Mouse (Mus musculus) kidney, embryonic 14.5 days (tissue): ENCODE measurements around the gene Tjap1. TPM values are rescaled to one million over a fixed set of nuclear protein-coding genes. Genes with fewer than 3 reads are reported as not detected.

Source experiments
- ATAC-seq: fragments of 200-750 bp; cut with Nextera tagmentation; 2 replicates; pipeline ENCODE4 v1.8.0; 2017; ENCODE audit warnings: moderate number of reproducible peaks, mild to moderate bottlenecking, moderate TSS enrichment, moderate library complexity; ENCODE audit not compliant: low FRiP score, low TSS enrichment
- H3K27ac ChIP-seq: fragments of 300-500 bp; sonication (generic); 2 replicates; pipeline ENCODE4 v1.5.1; 2014; ENCODE audit warnings: low read depth, mild to moderate bottlenecking, low read length, moderate library complexity, mixed read lengths
- H3K27me3 ChIP-seq: fragments of 300-500 bp; sonication (generic); 2 replicates; pipeline ENCODE4 v1.6.1; 2014; ENCODE audit warnings: mild to moderate bottlenecking, low read length; ENCODE audit not compliant: control insufficient read depth, insufficient read depth
- H3K36me3 ChIP-seq: fragments of 300-500 bp; sonication (generic); 2 replicates; pipeline ENCODE4 v1.6.1; 2014; ENCODE audit warnings: low read length, mixed read lengths; ENCODE audit not compliant: control insufficient read depth, insufficient read depth
- H3K4me1 ChIP-seq: fragments of 300-500 bp; sonication (generic); 2 replicates; pipeline ENCODE4 v1.6.1; 2014; ENCODE audit warnings: low read length, mixed read lengths; ENCODE audit not compliant: control insufficient read depth, insufficient read depth
- H3K4me2 ChIP-seq: fragments of 300-500 bp; sonication (generic); replicated peaks from 2 replicates; pipeline ENCODE4 v1.6.1; 2014; ENCODE audit warnings: low read depth, mild to moderate bottlenecking, low read length
- H3K4me3 ChIP-seq: fragments of 300-500 bp; sonication (generic); 2 replicates; pipeline ENCODE4 v1.5.1; 2014; ENCODE audit warnings: mild to moderate bottlenecking, low read length
- H3K9ac ChIP-seq: fragments of 300-500 bp; sonication (generic); 2 replicates; pipeline ENCODE4 v1.6.1; 2014; ENCODE audit warnings: low read depth, mild to moderate bottlenecking, low read length, moderate library complexity
- H3K9me3 ChIP-seq: fragments of 300-500 bp; sonication (generic); 2 replicates; pipeline ENCODE4 v1.6.1; 2016; ENCODE audit warnings: low read length; ENCODE audit not compliant: control insufficient read depth
- WGBS: fragments of 180-500 bp; shearing (Covaris S2); extraction: QIAGEN DNeasy Blood & Tissue Kit; methylation state at CpG from one replicate; pipeline ENCODE4 v1.1.7; 2014; 5-methylcytosine and 5-hydroxymethylcytosine counted together
- polyA plus RNA-seq: library from polyadenylated mRNA; unstranded; fragments of >200 nt; fragmentation: Nextera tagmentation; extraction: Ambion mirVana; gene quantifications from 2 replicates; pipeline ENCODE4 v1.2.1, GENCODE M21; 2014

The Tjap1 gene
- polyA plus RNA-seq, 1 experiment from 2014 or later, result 39.4 TPM

- WGBS, result 21% methylated on average over 14 of the region's 14 CpGs
- H3K4me1 ChIP-seq, result peaks cover 7% of the 10 kb centered on the region; the same call in 1 of the 2 replicates
- no peak overlapping the region for H3K4me3 ChIP-seq
- peak; percentile 61; the same call in 1 of the 2 replicates for ATAC-seq
- H3K27me3 ChIP-seq, result no peaks in the 10 kb centered on the region
- H3K9me3 ChIP-seq, result no peaks in the 10 kb centered on the region
- H3K4me2 ChIP-seq, result no peak overlapping the region
- H3K27ac ChIP-seq, result no peak overlapping the region
- H3K9ac ChIP-seq, result no peak overlapping the region
- peaks cover 77% of the 10 kb centered on the region for H3K36me3 ChIP-seq
These were observed 16.8 kb downstream of the Tjap1 start for GRCm38 (mm10) chr17:46265918-46266618.

DNA sequence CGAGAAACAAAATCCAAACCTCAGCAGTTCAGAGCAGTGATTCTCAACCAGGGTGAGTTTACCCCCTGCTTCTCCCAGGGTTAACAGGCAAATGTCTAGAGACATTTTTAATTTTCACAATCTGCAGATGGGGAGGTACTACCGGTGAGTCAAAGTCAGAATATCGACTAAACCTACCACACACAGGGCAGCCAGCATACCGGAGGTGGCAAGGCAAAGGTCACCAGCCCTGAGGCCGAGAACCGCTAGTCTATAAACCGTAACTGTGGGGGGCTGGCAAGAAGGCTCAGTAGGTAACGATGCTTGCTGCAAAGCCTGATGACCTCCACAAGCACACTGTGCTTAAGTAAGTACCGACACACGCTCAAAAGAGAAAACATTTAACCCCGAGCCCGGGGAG is 17.3 kb downstream of the Tjap1 start:
- WGBS, result 87% methylated on average over 12 of the region's 12 CpGs
- Histone ChIP-seq H3K27me3 (no peaks in the 10 kb centered on the region), H3K4me2 (no peak overlapping the region), H3K36me3 (peaks cover 77% of the 10 kb centered on the region), H3K4me3 (no peak overlapping the region), H3K9ac (no peak overlapping the region), H3K9me3 (no peaks in the 10 kb centered on the region), H3K27ac (no peak overlapping the region), H3K4me1 (peaks cover 7% of the 10 kb centered on the region; the same call in 1 of the 2 replicates)
- ATAC-seq, result no peak

- Histone ChIP-seq H3K27me3 (no peaks in the 10 kb centered on the region), H3K27ac (no peak overlapping the region), H3K4me3 (no peak overlapping the region), H3K9me3 (no peaks in the 10 kb centered on the region), H3K9ac (no peak overlapping the region), H3K4me2 (no peak overlapping the region), H3K36me3 (peaks cover 92% of the 10 kb centered on the region), H3K4me1 (peaks cover 7% of the 10 kb centered on the region; the same call in 1 of the 2 replicates)
- 97% methylated on average over 5 of the region's 5 CpGs for WGBS
- no peak for ATAC-seq
These were observed 20.6 kb downstream of the Tjap1 start for GRCm38 (mm10) chr17:46262201-46262694.

- no peaks in the 10 kb centered on the region for H3K4me1 ChIP-seq
- peaks cover 6% of the 10 kb centered on the region; the same call in 1 of the 2 replicates for H3K27me3 ChIP-seq
- no peak for ATAC-seq
- H3K9me3 ChIP-seq, result no peaks in the 10 kb centered on the region
- no peak overlapping the region for H3K27ac ChIP-seq
- H3K9ac ChIP-seq, result no peak overlapping the region
- 90% methylated on average over 17 of the region's 17 CpGs for WGBS
- H3K4me2 ChIP-seq, result no peak overlapping the region
- H3K36me3 ChIP-seq, result peaks cover 77% of the 10 kb centered on the region
- no peak overlapping the region for H3K4me3 ChIP-seq
These were observed 23.2 kb downstream of the Tjap1 start for GRCm38 (mm10) chr17:46259675-46260074.

DNA sequence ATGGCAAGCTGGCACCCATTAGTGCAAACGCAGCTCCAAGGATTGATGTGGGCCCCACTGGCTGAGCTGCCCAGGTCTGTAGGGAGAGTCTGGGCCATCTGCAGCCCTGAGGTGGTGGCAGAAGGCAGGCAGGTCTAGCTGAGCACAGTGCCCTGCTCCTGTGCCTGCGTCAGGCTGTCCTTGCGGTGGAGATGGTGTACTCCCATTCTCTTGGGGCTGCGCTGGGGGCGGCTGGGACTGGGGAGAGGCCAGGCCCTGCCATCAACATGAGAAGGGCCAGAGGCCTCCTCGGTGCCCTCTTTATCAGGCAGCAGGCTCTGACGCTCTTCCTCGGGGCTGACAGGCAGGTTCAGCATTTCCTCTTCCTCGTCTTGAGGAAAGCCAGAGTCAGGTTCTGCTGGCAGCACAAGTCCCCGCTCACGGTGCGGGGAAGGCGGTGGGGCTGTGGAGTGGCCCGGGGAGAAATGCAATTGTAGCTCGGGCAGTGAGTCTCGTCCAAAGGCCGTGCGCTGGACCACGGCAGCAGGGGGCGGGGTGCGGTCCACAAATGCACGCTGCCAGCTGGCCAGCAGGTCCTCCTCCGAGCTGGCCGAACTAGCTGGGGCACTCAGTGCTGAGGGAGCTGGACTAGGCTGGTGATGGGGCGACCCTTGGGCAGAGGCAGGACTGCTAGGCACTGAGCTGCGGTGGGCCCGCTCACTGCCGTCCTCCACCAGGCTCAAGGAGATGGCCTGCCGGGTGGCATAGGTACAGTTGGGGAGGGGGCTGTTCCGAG is 24.4 kb downstream of the Tjap1 start:
- H3K4me1 ChIP-seq, result peaks cover 5% of the 10 kb centered on the region; the same call in 1 of the 2 replicates
- peaks cover 64% of the 10 kb centered on the region for H3K36me3 ChIP-seq
- no peak overlapping the region for H3K4me2 ChIP-seq
- no peak overlapping the region for H3K27ac ChIP-seq
- H3K9ac ChIP-seq, result no peak overlapping the region
- H3K27me3 ChIP-seq, result peaks cover 13% of the 10 kb centered on the region
- WGBS, result 77% methylated on average over 30 of the region's 30 CpGs
- no peak overlapping the region for H3K4me3 ChIP-seq
- ATAC-seq, result no peak
- H3K9me3 ChIP-seq, result no peaks in the 10 kb centered on the region

GRCm38 (mm10) chr17:46255147-46255546 is 27.7 kb downstream of the Tjap1 start:
- Histone ChIP-seq H3K36me3 (peaks cover 53% of the 10 kb centered on the region), H3K27me3 (peaks cover 13% of the 10 kb centered on the region), H3K27ac (no peak overlapping the region), H3K4me2 (no peak overlapping the region), H3K4me3 (no peak overlapping the region), H3K4me1 (peaks cover 9% of the 10 kb centered on the region; the same call in 1 of the 2 replicates), H3K9ac (no peak overlapping the region), H3K9me3 (no peaks in the 10 kb centered on the region)
- ATAC-seq, result no peak
- WGBS, result 29% methylated on average over 6 of the region's 6 CpGs

DNA sequence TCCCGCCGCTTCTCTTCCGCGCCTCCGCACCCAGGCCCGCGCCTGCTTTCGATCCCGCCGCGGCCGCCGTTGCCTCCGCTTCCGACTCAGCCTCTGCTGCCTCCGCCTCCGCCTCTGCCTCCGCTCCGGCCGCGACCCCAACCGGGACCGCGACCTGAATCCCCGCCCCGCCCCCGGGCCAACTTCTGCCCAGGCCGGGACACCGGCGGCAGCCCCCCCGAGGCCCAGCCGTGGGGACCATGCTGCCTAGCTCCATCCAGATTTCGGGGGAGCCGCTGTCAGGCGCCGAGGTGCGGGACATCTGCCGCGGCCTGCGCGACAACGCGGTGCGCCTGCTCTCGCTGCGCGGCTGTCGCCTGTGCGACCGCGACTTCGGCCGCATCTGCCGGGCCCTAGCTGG is 28.7 kb downstream of the Tjap1 start:
- H3K4me3 ChIP-seq, result peak overlapping the region; percentile 68
- peak; percentile 21; the same call in 1 of the 2 replicates for ATAC-seq
- no peaks in the 10 kb centered on the region for H3K9me3 ChIP-seq
- H3K36me3 ChIP-seq, result peaks cover 53% of the 10 kb centered on the region
- no peak overlapping the region for H3K27ac ChIP-seq
- peaks cover 13% of the 10 kb centered on the region for H3K27me3 ChIP-seq
- peaks cover 11% of the 10 kb centered on the region; the same call in 1 of the 2 replicates for H3K4me1 ChIP-seq
- peak overlapping the region; percentile 99 for H3K4me2 ChIP-seq
- peak overlapping the region; percentile 63 for H3K9ac ChIP-seq
- under 1% methylated on average over 47 of the region's 54 CpGs for WGBS

DNA sequence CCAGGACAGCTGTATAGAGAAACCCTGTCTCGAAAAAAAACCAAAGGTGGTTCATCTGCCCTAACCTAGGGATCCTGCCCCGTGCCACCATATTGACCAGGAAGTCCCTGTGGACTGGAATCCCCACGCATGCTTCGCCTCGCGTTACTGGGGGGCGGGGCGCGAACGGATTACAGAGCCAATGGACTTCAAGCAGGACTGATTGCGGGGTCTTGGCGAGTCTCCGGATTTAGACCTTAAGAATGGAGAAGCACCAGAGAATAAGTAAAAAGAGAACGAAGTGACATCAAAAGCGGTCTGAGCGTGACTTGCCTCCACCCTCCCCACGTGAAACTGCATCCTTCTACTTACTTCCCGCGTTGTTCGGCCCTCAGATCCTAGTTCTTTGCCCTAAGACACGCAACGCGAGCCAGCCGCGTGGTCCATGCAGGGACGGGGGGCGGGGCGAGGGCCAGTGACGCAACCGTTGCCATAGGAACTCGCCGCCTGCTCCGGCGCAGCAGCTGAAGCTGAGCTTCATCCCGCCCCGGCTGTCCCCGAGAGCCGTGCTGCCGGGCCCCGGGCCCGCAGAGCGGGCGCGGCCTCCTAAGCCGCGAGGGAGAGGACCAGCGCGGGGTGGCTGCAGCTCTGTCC is 29.3 kb downstream of the Tjap1 start, which contains the start of gene Lrrc73:
Gene Lrrc73 (plus strand): TSS at position 80 of the 633 bp plus-strand sequence.
- WGBS, result 2% methylated on average over 46 of the region's 48 CpGs
- Histone ChIP-seq H3K4me3 (peak within 1 kb of the TSS; percentile 68), H3K36me3 (peaks cover 49% of the 10 kb centered on the region)

More for the DNA sequence above, 29.3 kb downstream of the Tjap1 start, which contains the start of gene Lrrc73:
- H3K27me3 ChIP-seq, result peaks cover 13% of the 10 kb centered on the region
- H3K27ac ChIP-seq, result no peak within 1 kb of the TSS
- H3K9ac ChIP-seq, result peak within 1 kb of the TSS; percentile 63
- H3K4me1 ChIP-seq, result peaks cover 17% of the 10 kb centered on the region
- peak; percentile 77 for ATAC-seq
- H3K9me3 ChIP-seq, result no peaks in the 10 kb centered on the region
- peak within 1 kb of the TSS; percentile 99 for H3K4me2 ChIP-seq
